Mouse (Mus musculus) cerebellum, postnatal 36 days (tissue): ENCODE results near the gene Ntm.

Experiments used
- DNase-seq, 2 experiments: peaks; one replicate each; pipeline ENCODE4 v3.0.0; 2021 to 2022; ENCODE audit warnings: mixed read lengths in 2 of 2

Gene Ntm

GRCm38 (mm10) chr9:28999951-29000351, 963.0 kb downstream of the Ntm start:
- DNase-seq: no peak

DNA sequence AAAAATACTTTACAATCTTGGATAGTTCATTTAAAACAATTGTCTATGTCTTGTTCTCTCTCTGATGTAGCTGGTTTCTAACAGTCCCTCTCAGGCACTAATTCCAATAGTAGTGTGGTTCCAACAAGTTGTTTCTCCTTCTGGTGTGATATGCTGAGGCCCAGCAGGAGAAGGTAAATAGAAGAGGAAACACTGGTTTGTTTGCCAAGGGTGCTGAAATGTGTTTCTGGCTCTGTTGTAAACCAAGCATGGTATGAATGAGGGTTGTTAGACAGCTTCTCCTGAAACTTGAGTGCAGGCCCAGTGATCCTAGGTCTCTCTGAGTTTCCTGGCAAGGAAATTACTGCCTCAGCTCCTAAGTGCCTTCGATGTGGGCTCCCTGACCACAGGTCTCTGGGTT, 985.7 kb downstream of the Ntm start:
- DNase-seq: no peak

DNA sequence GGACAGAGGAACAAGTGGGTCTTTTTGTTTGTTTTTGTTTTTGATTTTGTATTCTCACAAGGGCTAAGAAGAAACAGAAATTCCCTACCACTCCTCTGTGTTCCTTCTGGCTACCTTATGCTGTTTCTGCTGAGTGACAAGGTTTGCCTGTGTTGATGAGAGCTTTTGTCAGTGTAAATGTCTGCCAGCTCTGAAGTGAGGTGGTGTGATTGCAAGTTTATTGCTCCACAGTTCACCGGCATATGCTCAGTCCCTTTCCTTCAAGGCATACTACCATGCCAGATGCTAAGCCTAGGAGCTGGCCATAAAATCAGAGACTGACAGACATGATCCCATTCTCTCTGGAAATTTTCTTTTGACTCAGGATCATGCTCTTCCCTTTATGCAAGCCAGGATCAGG, 993.5 kb downstream of the Ntm start:
- DNase-seq: no peak
